Mouse (Mus musculus) adrenal gland, postnatal 4 days (tissue): ENCODE data around the gene Fbxo4. TPM values are rescaled to one million over a fixed set of nuclear protein-coding genes. Genes with fewer than 3 reads are reported as not detected.

Experiments used
- DNase-seq, 2 experiments: peaks; one replicate each; pipeline ENCODE4 v3.0.0; 2021 to 2022; ENCODE audit warnings: low spot score in 2 of 2, mixed read lengths in 2 of 2
- total RNA-seq, 2 experiments: library from RNA; stranded (reverse); gene quantifications; 2 replicates each; pipeline ENCODE4 v1.2.3; 2021

Gene Fbxo4
- total RNA-seq, 2 experiments from 2014 or later: 19.0 to 19.4 TPM

DNA sequence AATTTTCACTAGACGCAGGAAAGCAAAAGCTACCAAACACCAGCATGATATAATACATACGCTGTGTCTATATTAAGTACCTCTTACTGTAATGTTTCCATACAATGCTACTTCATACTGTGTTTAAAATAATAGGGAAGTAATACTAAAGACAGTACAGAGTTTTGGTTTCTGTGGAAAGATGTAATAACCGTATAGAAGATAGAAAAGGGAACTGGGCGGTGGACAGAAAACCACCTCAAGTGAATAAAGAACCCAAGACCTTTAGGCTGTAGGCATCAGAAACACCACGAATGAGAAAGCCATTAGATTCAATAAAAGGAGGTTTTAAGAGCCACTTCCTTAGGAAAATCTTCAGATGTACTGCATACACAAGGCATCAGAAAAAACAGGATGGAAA lies 3.4 kb upstream of the Fbxo4 start:
- no peak for DNase-seq

DNA sequence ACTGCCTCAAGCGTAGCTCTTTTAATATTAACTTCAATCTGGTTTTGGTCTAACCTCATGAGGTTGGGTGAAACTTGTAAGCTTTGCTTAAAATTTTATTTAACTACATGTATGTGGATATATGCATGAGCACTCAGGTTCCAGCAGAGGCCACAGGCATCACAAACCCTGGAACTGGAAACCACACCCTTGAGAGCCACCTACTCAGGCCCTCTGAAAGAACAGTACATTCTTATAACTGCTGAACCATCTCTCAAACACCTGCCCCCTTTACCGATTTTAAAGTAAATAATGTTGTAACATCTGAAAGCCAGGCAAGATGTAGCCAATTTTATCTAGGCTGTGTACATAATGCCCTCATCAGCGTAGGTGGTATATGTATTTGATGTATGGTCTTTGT lies 498 bp upstream of the Fbxo4 start:
- DNase-seq: no peak

DNA sequence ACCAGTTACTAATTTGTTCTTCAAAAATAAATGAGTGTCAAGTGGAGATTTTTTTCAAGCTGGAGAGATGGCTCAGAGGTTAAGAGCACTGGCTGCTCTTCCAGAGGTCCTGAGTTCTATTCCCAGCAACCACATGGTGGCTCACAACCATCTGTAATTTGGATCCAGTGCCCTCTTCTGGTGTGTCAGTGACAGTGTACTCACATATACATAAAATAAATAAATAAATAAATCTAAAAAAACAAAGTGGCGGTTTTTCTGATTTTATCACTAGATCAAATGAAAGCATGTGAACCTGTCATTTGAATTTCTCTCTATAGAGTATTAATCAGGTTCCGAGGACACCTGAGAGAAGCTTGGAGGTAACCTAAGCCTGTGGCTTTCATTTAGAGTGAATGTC lies 1.1 kb downstream of the Fbxo4 start:
- DNase-seq: no peak

DNA sequence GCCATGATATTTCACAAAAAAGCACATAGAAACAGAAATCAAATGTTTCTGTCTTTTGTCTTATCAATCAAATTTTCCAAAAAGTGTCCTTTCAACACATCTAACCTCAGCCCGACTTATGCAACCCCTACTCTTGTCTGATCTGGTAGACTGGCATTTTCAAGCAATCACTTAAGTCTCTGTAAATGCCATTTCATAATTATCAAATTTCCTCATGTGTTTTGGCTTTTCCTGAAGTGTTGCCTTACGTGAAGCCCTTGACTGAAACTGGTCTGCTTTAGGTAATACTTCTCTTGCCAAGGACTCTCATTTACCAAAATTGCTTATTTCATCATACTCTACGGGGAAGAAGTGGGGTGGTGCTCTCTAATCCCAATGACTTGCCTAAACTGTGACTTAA lies 6.1 kb downstream of the Fbxo4 start:
- no peak for DNase-seq

DNA sequence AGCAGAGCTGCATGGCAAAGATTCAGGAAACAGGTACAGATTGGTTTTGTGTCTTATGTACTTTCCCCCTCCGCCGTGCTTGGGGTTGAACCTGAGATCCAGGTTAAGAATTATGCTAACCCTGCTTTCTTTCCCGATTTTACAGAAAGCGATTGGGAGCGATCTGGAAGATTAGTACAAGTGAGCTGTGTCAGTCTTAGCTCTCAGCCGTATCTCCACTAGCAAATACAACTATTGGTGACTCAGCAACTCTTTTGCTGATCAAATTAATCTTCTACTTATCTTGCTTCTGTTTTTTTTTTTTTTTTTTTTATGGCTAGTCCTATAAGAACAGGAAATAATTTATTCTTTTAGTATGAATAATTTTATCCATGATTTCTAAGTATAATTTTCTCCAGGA lies 9.2 kb downstream of the Fbxo4 start:
- no peak for DNase-seq

DNA sequence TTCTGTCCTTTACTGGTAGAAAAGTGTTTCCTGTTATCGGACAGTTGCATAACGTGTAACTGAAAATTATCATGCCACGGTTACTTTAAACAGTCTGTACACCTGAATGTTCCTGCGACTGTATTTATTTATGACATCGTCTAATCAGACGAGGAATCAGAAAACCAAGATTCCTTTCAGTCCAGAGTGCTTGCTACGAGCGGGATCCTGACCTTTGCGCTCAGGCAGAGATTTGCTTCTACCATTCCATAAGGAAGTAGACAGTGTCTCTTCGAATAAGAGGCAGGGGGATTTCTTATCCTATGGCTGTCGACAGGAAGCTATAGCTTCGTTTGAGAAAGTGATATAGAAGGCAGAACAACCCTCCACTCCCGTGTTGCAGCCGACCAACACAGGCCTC lies 9.6 kb downstream of the Fbxo4 start:
- DNase-seq: no peak

DNA sequence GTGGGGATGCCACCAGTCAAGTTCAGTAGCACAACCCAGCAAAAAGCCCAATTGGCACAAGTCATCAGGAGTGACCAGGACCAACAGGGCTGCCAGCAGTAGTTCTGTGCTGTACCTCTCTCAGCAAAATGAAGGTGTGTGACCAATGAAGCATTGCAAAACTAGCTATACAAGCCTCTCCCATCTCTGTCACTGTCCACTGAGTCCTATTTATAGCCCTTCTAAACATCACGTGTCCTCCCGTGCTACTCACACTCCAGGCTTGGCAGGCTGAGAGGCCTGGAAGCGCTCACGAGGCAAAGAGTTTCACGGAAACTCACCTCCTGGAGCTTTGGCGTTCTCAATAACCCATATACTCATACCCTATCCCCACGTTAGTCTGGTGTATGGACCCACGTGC lies 17.1 kb downstream of the Fbxo4 start:
- no peak for DNase-seq

DNA sequence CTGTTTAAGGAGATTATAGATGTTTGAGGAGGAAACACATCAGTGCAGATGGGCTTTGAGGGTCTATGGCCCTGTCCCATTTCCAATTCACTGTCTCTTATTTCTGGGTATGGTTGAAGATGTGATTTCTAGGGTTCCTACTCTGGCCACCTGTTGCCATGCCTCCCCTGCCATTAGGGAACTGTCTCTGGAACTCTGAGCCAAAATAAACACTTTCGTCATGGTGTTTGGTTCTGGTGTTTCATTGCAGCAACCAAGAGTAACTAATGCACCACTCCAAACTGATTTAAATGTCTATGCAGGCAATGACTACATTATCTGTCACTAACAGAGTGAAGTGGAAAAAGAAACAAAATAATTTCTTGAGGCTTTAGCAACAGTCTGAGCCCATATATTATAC lies 19.3 kb downstream of the Fbxo4 start:
- no peak for DNase-seq

DNA sequence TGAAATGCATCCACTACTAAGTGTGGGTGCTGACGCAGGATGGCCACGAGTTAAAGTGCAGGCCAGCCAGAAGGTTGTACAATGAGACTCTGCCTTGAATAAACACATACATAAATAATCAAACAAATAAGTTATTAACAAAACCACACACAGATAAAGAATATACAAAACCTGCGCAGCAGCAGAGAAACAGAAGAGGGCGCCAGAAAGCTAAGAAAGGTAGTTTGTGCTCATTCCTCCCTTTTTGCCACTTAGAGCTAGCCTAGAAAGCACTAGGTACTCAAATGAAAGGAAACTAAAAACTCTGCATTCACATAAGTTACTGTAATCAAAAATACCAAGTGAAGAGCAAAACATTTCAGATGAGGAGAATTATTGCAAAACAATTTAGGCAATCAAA lies 21.4 kb downstream of the Fbxo4 start:
- DNase-seq: no peak

DNA sequence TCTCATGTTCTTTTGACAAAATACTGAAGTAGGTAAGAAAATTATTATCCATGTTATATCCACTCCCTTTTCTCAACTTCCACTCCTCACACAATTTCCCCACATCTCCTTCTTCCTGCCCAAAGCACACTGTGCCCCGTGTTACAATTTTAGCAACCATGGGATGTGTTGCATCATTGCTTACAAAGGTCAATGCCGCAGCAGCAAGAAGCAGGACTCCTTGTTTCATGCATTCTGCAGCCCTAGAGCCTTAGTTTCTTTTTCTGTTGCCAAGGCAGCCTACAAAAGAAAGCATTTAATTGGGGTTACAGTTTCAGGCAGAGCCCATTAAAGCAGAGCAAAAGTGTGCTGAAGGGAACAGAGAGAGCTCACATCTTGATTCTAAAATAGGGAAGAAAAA lies 24.4 kb downstream of the Fbxo4 start:
- DNase-seq: no peak

DNA sequence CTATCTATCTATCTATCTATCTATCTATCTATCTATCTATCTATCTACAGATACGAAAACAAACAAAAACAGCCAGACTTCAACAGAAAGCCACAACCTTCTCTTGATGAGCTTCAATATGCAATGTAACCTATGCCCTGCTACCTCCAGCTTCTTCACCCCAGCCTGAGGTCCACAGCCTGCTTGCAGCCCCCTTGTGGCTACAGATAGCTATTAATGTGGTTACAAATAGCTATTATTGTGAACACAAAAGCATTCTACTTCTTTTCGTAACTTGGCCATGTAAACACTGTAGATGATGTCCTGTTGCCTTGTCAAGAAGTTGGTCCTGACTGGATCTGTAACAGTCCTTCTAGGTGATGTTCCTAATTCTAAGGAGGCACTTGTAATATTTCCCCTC lies 41.2 kb downstream of the Fbxo4 start:
- DNase-seq: no peak

DNA sequence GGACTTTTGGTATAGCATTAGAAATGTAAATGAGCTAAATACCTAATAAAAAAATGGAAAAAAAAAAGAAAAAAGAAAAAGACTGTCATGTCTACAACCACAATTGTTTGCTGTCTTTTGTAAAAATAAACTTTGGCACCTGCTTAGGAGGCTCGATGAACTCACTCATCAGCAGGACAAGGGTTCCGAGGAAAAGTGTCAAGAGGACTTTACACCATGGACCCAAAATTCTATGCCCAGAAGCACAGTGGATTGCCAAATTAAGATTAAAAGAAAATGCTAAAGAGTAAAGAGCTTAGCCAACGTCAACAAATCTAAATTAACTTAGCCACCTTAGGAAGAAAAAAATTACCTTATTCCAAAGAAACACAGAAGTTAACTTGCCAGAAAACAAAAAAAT lies 43.3 kb downstream of the Fbxo4 start:
- no peak for DNase-seq

DNA sequence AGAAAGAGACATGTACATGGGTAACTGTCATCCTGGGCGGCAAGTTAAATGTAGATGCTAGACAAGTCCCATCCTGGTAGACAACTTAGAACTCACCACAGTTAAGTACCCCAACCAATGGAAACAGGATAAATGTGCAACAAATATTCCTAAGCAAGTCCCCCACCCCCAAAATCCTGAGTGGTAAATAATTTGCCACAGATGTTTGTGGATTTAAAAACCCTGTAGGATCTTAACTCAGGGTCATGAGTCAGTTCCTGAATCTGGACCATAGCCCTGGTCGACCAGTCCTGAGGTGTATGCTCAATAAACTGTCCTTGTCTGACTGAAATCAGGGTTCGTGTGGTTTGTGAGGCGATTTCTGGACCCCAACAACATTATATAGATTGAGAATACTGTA lies 45.9 kb downstream of the Fbxo4 start:
- DNase-seq: no peak

DNA sequence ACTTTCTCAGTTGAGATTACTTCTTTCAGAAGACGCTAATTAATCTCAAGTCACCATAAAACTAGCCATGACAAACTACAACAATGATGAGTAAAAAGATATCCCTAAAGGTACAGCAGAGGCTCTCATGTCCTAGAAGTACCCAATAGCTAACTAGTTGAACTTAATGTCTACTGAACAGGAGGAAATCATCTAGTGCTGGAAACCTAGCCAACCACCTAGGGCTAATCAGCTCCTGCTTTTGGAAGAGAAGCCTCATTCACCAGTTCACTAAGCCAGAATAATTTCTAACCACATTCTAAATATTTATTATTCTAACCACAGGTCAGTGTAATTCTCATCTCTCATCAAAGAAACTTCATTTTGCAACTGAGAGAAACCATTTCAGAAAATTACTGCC lies 47.4 kb downstream of the Fbxo4 start:
- no peak for DNase-seq

Other genes with a start within 250 kb of the Fbxo4 start
- gene AW549877, start 16.2 kb upstream of the Fbxo4 start, total RNA-seq: 10 to 100 TPM; 49.7 to 51.8 TPM
- 100 to 1,000 TPM in 1 of 2 experiments, 10 to 100 TPM in 1; 79.8 to 111 TPM for gene Oxct1, start 46.8 kb upstream of the Fbxo4 start, total RNA-seq